Mouse (Mus musculus) embryonic facial prominence, embryonic 11.5 days (tissue): ENCODE data around the gene C4bp. TPM values are rescaled to one million over a fixed set of nuclear protein-coding genes. Genes with fewer than 3 reads are reported as not detected.

Experiments
- ATAC-seq: fragments of 200-750 bp; cut with Nextera tagmentation; replicated peaks from 2 replicates; pipeline ENCODE4 v1.8.0; 2017; ENCODE audit warnings: low read depth; ENCODE audit not compliant: insufficient number of reproducible peaks, low FRiP score, low TSS enrichment
- DNase-seq: peaks from one replicate; pipeline ENCODE4 v3.0.0-alpha.2; 2015; ENCODE audit warnings: low spot score
- H3K27ac ChIP-seq: fragments of 300-500 bp; sonication (generic); replicated peaks from 2 replicates; pipeline ENCODE4 v1.5.1; 2014; ENCODE audit warnings: mild to moderate bottlenecking, low read depth, low read length, control low read depth
- H3K27me3 ChIP-seq: fragments of 300-500 bp; sonication (generic); 2 replicates; pipeline ENCODE4 v1.6.1; 2014; ENCODE audit warnings: mild to moderate bottlenecking, low read length, moderate library complexity, mixed read lengths; ENCODE audit not compliant: control insufficient read depth, insufficient read depth
- H3K36me3 ChIP-seq: fragments of 300-500 bp; sonication (generic); replicated peaks from 2 replicates; pipeline ENCODE4 v1.6.1; 2014; ENCODE audit warnings: low read depth, mild to moderate bottlenecking, low read length, moderate library complexity, mixed read lengths; ENCODE audit not compliant: control insufficient read depth, insufficient read depth
- H3K4me1 ChIP-seq: fragments of 300-500 bp; sonication (generic); 2 replicates; pipeline ENCODE4 v1.6.1; 2014; ENCODE audit warnings: low read length, mixed read lengths; ENCODE audit not compliant: control insufficient read depth, insufficient read depth
- H3K4me2 ChIP-seq: fragments of 300-500 bp; sonication (generic); 2 replicates; pipeline ENCODE4 v1.6.1; 2014; ENCODE audit warnings: low read depth, mild to moderate bottlenecking, control low read depth, low read length, moderate library complexity
- H3K4me3 ChIP-seq: fragments of 300-500 bp; sonication (generic); 2 replicates; pipeline ENCODE4 v1.5.1; 2014; ENCODE audit warnings: low read depth, low read length, control low read depth
- H3K9ac ChIP-seq: fragments of 300-500 bp; sonication (generic); replicated peaks from 2 replicates; pipeline ENCODE4 v1.6.1; 2014; ENCODE audit warnings: mild to moderate bottlenecking, control low read depth, low read length
- H3K9me3 ChIP-seq: fragments of 300-500 bp; sonication (generic); replicated peaks from 2 replicates; pipeline ENCODE4 v1.6.1; 2016; ENCODE audit warnings: mild to moderate bottlenecking, low read length, inconsistent platforms, mixed read lengths; ENCODE audit not compliant: control insufficient read depth
- WGBS: fragments of 180-500 bp; shearing (Covaris S2); extraction: QIAGEN DNeasy Blood & Tissue Kit; methylation state at CpG from one replicate; pipeline ENCODE4 v1.1.7; 2014; 5-methylcytosine and 5-hydroxymethylcytosine counted together
- polyA plus RNA-seq: library from polyadenylated mRNA; unstranded; fragments of >200 nt; fragmentation: Nextera tagmentation; extraction: Ambion mirVana; gene quantifications from 2 replicates; pipeline ENCODE4 v1.2.1, GENCODE M21; 2014

C4bp gene
- polyA plus RNA-seq: not detected in 2 replicates

- Histone ChIP-seq H3K9me3 (no peaks in the 10 kb centered on the region), H3K4me3 (no peak within 1 kb of the TSS), H3K4me1 (no peaks in the 10 kb centered on the region), H3K27ac (no peak within 1 kb of the TSS), H3K9ac (no peak within 1 kb of the TSS), H3K36me3 (no peaks in the 10 kb centered on the region), H3K27me3 (no peaks in the 10 kb centered on the region), H3K4me2 (no peak within 1 kb of the TSS)
- ATAC-seq: no peak
- 62% methylated on average over 3 of the region's 3 CpGs for WGBS
- DNase-seq: no peak
These were observed at the start of gene C4bp for GRCm38 (mm10) chr1:130661454-130661853. C4bp (minus strand) TSS chr1:130661632.

DNA sequence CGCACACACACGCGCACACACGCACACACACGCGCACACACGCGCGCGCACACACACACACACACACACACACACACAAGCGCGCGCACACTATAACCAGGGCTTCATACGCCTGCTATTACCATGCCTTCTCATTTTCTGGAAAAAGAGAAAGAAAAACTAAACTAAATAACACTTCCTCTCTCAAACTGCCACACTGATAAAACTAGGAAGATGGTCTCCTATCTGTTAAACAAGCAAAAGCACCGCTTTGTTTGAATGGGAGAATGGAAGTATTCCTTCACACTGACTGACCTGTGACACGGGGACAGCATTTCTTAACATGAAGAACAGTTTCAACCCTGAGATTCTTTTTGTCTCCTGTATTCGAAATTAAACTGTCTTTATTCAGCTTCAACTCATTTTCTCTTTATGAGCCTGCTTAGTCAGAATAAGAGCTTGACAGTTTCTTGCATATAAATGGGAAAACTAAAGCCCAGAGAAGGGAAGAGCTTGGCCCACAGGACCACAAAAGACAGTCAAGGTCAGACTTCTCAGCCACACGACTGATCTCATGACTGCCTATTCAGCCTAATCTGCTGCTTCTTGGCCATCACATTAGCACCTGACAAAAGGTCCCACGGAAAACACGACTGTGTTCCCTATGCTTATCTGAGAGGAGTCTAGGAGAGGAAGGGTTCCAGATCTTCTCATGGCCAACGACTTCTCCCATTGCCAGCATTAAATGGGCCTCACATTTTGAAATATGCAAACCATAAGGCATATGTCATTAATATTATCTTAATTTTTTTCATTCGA, 49.0 kb upstream of the C4bp start:
- Histone ChIP-seq H3K27me3 (no peaks in the 10 kb centered on the region), H3K9me3 (no peaks in the 10 kb centered on the region), H3K27ac (no peak overlapping the region), H3K4me2 (no peak overlapping the region), H3K9ac (no peak overlapping the region), H3K36me3 (no peaks in the 10 kb centered on the region), H3K4me3 (no peak overlapping the region), H3K4me1 (no peaks in the 10 kb centered on the region)
- WGBS: 90% methylated on average over 22 of the region's 22 CpGs
- ATAC-seq: no peak
- no peak for DNase-seq

DNA sequence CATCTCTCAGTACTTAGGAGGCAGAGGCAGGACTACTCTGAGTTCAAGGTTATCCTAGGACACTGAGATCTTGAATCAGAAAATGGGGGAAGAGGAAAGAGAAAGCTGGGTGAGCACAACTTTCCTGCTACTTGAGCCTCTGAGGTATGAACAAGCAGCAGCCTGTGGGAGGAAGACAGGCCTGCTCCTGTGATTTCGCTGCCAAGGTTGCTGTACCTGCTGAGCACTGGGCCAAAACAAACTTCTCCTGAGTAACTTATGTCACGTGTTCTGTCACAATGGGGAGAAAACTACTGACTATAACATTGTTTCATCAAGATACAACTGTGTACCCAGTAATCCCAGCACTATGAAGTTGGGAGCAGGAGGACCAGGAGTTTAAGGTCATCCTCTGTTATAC, 42.2 kb upstream of the C4bp start:
- H3K27ac ChIP-seq: no peak overlapping the region
- DNase-seq (no peak), ATAC-seq (no peak)
- H3K9ac ChIP-seq: no peak overlapping the region
- no peaks in the 10 kb centered on the region for H3K9me3 ChIP-seq
- 83% methylated on average over 2 of the region's 2 CpGs for WGBS
- no peaks in the 10 kb centered on the region for H3K4me1 ChIP-seq
- no peaks in the 10 kb centered on the region for H3K36me3 ChIP-seq
- no peaks in the 10 kb centered on the region for H3K27me3 ChIP-seq
- no peak overlapping the region for H3K4me3 ChIP-seq
- H3K4me2 ChIP-seq: no peak overlapping the region

DNA sequence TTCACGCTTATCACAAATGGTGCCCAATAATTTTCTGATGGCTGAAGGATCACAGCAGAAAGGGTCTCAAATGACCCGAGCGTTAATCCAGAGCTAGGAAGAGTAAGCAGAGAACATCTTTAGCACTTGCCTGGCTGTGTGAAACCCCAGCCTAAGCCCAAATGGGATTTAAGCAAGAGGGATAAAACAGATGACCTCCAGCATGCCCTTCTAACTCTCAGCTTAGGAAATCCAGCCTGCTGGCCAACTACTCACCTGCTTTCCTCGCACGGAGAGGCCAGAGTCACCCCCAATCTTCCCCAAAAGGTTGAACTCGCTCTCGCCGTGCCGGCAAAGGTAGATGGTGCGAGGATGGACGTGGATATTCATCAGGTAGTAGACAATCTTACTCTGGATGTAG, 40.5 kb upstream of the C4bp start:
- DNase-seq (no peak), ATAC-seq (no peak)
- WGBS: 95% methylated on average over 11 of the region's 11 CpGs
- Histone ChIP-seq H3K27me3 (no peaks in the 10 kb centered on the region), H3K9ac (no peak overlapping the region), H3K4me3 (no peak overlapping the region), H3K9me3 (no peaks in the 10 kb centered on the region), H3K27ac (no peak overlapping the region), H3K4me2 (no peak overlapping the region), H3K36me3 (no peaks in the 10 kb centered on the region), H3K4me1 (no peaks in the 10 kb centered on the region)

DNA sequence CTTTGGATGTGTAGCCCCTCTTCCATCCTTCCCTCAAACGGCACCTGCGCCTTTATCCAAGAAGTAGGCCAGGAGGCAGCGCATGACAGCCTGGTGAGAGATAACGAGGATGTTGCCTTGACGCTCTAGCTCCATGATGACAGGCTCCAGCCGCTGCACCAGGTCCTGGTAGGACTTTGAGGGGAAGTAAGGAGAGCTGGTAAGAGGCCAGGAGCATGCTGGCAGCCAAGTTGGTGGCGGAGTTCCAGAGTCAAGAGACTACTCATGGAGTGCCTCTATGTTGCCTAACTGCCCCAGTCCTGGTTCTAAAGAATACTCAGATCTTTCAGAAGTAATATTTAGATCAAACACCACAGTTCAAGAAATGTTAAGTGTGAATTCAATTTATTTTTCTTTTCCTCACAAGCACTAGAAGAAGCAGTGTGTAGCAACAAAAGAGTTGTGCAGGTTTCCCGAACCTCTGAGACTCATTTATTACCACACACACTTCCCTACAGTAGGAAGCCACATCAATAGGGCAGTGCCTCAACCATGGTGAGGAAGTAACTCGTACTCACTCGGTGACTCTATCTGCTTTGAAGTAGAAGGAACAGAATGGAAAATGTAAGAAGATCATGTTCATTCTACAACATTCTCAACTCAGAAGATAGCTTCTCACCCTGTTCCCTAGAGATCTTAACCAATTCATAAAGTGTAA, 38.7 kb upstream of the C4bp start:
- 91% methylated on average over 10 of the region's 10 CpGs for WGBS
- DNase-seq: no peak
- Histone ChIP-seq H3K9me3 (no peaks in the 10 kb centered on the region), H3K27me3 (no peaks in the 10 kb centered on the region), H3K4me3 (no peak overlapping the region), H3K9ac (no peak overlapping the region), H3K4me1 (no peaks in the 10 kb centered on the region), H3K27ac (no peak overlapping the region), H3K4me2 (no peak overlapping the region), H3K36me3 (no peaks in the 10 kb centered on the region)
- no peak for ATAC-seq

DNA sequence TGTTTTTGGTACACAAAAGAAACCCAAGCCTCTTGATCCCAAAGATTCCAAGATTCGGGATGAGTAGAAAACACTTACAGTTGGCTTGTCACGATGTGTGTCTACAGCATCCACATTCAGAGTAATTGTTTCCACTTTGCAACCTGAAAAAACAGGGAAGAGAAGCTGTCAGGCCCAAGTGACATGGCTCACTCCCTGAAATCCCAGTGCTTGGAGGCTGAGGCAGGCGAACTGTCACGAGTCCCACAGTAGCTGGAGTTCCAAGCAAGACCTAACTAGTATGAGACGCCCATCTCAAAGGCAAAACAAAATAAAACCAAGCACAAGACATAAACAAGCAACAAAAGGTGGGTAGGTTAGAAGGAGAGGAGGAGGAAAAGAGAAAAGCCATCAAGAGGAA, 37.2 kb upstream of the C4bp start:
- Histone ChIP-seq H3K27ac (no peak overlapping the region), H3K9me3 (no peaks in the 10 kb centered on the region), H3K4me2 (no peak overlapping the region), H3K27me3 (no peaks in the 10 kb centered on the region), H3K9ac (no peak overlapping the region), H3K4me1 (no peaks in the 10 kb centered on the region), H3K4me3 (no peak overlapping the region), H3K36me3 (no peaks in the 10 kb centered on the region)
- no peak for DNase-seq
- WGBS: 92% methylated on average over 5 of the region's 5 CpGs
- ATAC-seq: no peak

- Histone ChIP-seq H3K27me3 (no peaks in the 10 kb centered on the region), H3K9ac (no peak overlapping the region), H3K9me3 (no peaks in the 10 kb centered on the region), H3K36me3 (no peaks in the 10 kb centered on the region), H3K27ac (no peak overlapping the region), H3K4me1 (no peaks in the 10 kb centered on the region), H3K4me2 (no peak overlapping the region), H3K4me3 (no peak overlapping the region)
- WGBS: 50% methylated on average over 1 of the region's 1 CpGs
- ATAC-seq: no peak
- no peak for DNase-seq
These were observed 22.5 kb upstream of the C4bp start for GRCm38 (mm10) chr1:130683905-130684304.

- Histone ChIP-seq H3K4me2 (no peak overlapping the region), H3K4me3 (no peak overlapping the region), H3K4me1 (no peaks in the 10 kb centered on the region), H3K36me3 (no peaks in the 10 kb centered on the region), H3K9me3 (no peaks in the 10 kb centered on the region), H3K27ac (no peak overlapping the region), H3K27me3 (no peaks in the 10 kb centered on the region), H3K9ac (no peak overlapping the region)
- 69% methylated on average over 6 of the region's 6 CpGs for WGBS
- no peak for ATAC-seq
- DNase-seq: no peak
These were observed 20.4 kb upstream of the C4bp start for GRCm38 (mm10) chr1:130681656-130682413.
